Mouse (Mus musculus) urinary bladder, postnatal 25 days (tissue): ENCODE measurements around the gene Duoxa2.
"Not testable (repeated sequence)": the region's sequence is repeated elsewhere in the genome, so short reads cannot be mapped to it uniquely, and the experiment has no call there.

Experiments
- DNase-seq: peaks from one replicate; pipeline ENCODE4 v3.0.0; 2022; ENCODE audit warnings: low spot score

Duoxa2 gene

GRCm38 (mm10) chr2:122306184-122306583 is 7.5 kb downstream of the Duoxa2 start:
- peak; percentile 41 for DNase-seq

- no peak for DNase-seq
These were observed 10.9 kb downstream of the Duoxa2 start for GRCm38 (mm10) chr2:122309647-122310046.

GRCm38 (mm10) chr2:122311561-122311960 is 12.9 kb downstream of the Duoxa2 start:
- no peak for DNase-seq

- peak; percentile 74 for DNase-seq
These were observed 14.2 kb downstream of the Duoxa2 start for GRCm38 (mm10) chr2:122312722-122313417.

GRCm38 (mm10) chr2:122313536-122313935 is 14.8 kb downstream of the Duoxa2 start, which contains the start of gene Duoxa1:
Gene Duoxa1, minus strand, starts transcription at chr2:122313730.
- DNase-seq: peak; percentile 22

GRCm38 (mm10) chr2:122315372-122315771 is 16.7 kb downstream of the Duoxa2 start, which contains the start of gene Duox1:
Gene Duox1, plus strand, starts transcription at chr2:122315672.
- DNase-seq: no peak

- DNase-seq: no peak
These were observed 18.7 kb downstream of the Duoxa2 start for GRCm38 (mm10) chr2:122317384-122317783.

- DNase-seq: no peak
These were observed 25.3 kb downstream of the Duoxa2 start for GRCm38 (mm10) chr2:122323960-122324359.

- no peak for DNase-seq
These were observed 25.9 kb downstream of the Duoxa2 start for GRCm38 (mm10) chr2:122324586-122324985.

GRCm38 (mm10) chr2:122325361-122325760 is 26.7 kb downstream of the Duoxa2 start:
- no peak for DNase-seq

GRCm38 (mm10) chr2:122327986-122328385 is 29.3 kb downstream of the Duoxa2 start:
- no peak for DNase-seq

GRCm38 (mm10) chr2:122330317-122330716 is 31.6 kb downstream of the Duoxa2 start:
- DNase-seq: not testable (repeated sequence)

- DNase-seq: no peak
These were observed 33.5 kb downstream of the Duoxa2 start for GRCm38 (mm10) chr2:122332222-122332621.

- DNase-seq: peak; percentile 41
These were observed 35.5 kb downstream of the Duoxa2 start for GRCm38 (mm10) chr2:122334170-122334569.

- DNase-seq: no peak
These were observed 38.6 kb downstream of the Duoxa2 start for GRCm38 (mm10) chr2:122337291-122337690.

GRCm38 (mm10) chr2:122345106-122345893 is 46.6 kb downstream of the Duoxa2 start:
- no peak for DNase-seq

- DNase-seq: not testable (repeated sequence)
These were observed 47.5 kb downstream of the Duoxa2 start for GRCm38 (mm10) chr2:122346164-122346563.

GRCm38 (mm10) chr2:122347257-122347656 is 48.6 kb downstream of the Duoxa2 start:
- DNase-seq: no peak

GRCm38 (mm10) chr2:122348531-122349131 is 49.9 kb downstream of the Duoxa2 start:
- peak; percentile 89 for DNase-seq

- peak; percentile 31 for DNase-seq
These were observed 50.6 kb downstream of the Duoxa2 start for GRCm38 (mm10) chr2:122349136-122349785.

- DNase-seq: no peak
These were observed 52.6 kb downstream of the Duoxa2 start for GRCm38 (mm10) chr2:122351156-122351930.
